Mouse (Mus musculus): Measurements from ENCODE around the gene Tex264. TPM values are rescaled to one million over a fixed set of nuclear protein-coding genes. Genes with fewer than 3 reads are reported as not detected.
A peak's percentile ranks its signal among the peaks of the same experiment; 100 is the strongest.

Gene Tex264
- total RNA-seq, 1 experiment: 65.9 TPM

- in situ Hi-C loops (cut with MboI; ENCODE audit: low sequenced_read_pairs in 2 of 2, unreplicated experiment in 2 of 2): no loop called here
- Histone ChIP-seq H3K27ac (ENCODE audit: insufficient read depth, low read depth, low read length, poor library complexity, severe bottlenecking) (no peak overlapping the region), H3K9me3 (ENCODE audit: control insufficient read depth, insufficient read depth, low read depth, low read length) (no peaks in the 10 kb centered on the region), H3K9ac (ENCODE audit: insufficient read depth, low read depth, low read length, poor library complexity, severe bottlenecking) (no peak overlapping the region), H3K4me1 (ENCODE audit: control insufficient read depth in 2 of 2, insufficient read depth in 2 of 2, low read length in 2 of 2, poor library complexity in 1 of 2) (peaks cover 0 to 4% of the 10 kb centered on the region in 2 experiments; a peak in 1 of 4 replicates), H3K4me3 (ENCODE audit: insufficient read depth in 1 of 2, low read depth in 1 of 2, low read length in 2 of 2, poor library complexity in 1 of 2, severe bottlenecking in 1 of 2) (no peak overlapping the region), H3K36me3 (ENCODE audit: control insufficient read depth, insufficient read depth, low read length, poor library complexity, severe bottlenecking) (peaks cover 9% of the 10 kb centered on the region)
- DNase-seq (ENCODE audit: low read depth, low spot score): no peak
- TF ChIP-seq ZC3H11A (IDR thresholded peaks at IDR 0.05; ENCODE audit: borderline replicate concordance, low read depth, low read length): no peak
- no peak for TF ChIP-seq MAFK (IDR thresholded peaks at IDR 0.05; ENCODE audit: insufficient read depth, low read depth, low read length)
- no peak for TF ChIP-seq CHD2 (IDR thresholded peaks at IDR 0.05; ENCODE audit: low read depth, low read length)
- no peak for TF ChIP-seq ZNF384 (IDR thresholded peaks at IDR 0.05; ENCODE audit: low read depth, low read length)
- no peak for TF ChIP-seq HCFC1 (IDR thresholded peaks at IDR 0.05; ENCODE audit: borderline replicate concordance, insufficient read depth, low read length)
Observed at GRCm38 (mm10) chr9:106692973-106693481, 7.3 kb upstream of the Tex264 start.

GRCm38 (mm10) chr9:106688834-106689233 is 3.1 kb upstream of the Tex264 start:
- H3K36me3 ChIP-seq (ENCODE audit: control insufficient read depth, insufficient read depth, low read length, poor library complexity, severe bottlenecking): peaks cover 6% of the 10 kb centered on the region; the same call in 1 of the 2 replicates
- no peak overlapping the region for H3K9ac ChIP-seq (ENCODE audit: insufficient read depth, low read depth, low read length, poor library complexity, severe bottlenecking)
- H3K4me3 ChIP-seq (ENCODE audit: insufficient read depth in 1 of 2, low read depth in 1 of 2, low read length in 2 of 2, poor library complexity in 1 of 2, severe bottlenecking in 1 of 2): no peak overlapping the region
- no peak for DNase-seq (ENCODE audit: low read depth, low spot score)
- H3K4me1 ChIP-seq (ENCODE audit: control insufficient read depth in 2 of 2, insufficient read depth in 2 of 2, low read length in 2 of 2, poor library complexity in 1 of 2): peaks cover 2 to 14% of the 10 kb centered on the region in 2 experiments; a peak in 2 of 4 replicates
- TF ChIP-seq HCFC1 (IDR thresholded peaks at IDR 0.05; ENCODE audit: borderline replicate concordance, insufficient read depth, low read length) (no peak), MAFK (IDR thresholded peaks at IDR 0.05; ENCODE audit: insufficient read depth, low read depth, low read length) (no peak), ZC3H11A (IDR thresholded peaks at IDR 0.05; ENCODE audit: borderline replicate concordance, low read depth, low read length) (no peak), ZNF384 (IDR thresholded peaks at IDR 0.05; ENCODE audit: low read depth, low read length) (no peak), CHD2 (IDR thresholded peaks at IDR 0.05; ENCODE audit: low read depth, low read length) (no peak)
- H3K9me3 ChIP-seq (ENCODE audit: control insufficient read depth, insufficient read depth, low read depth, low read length): no peaks in the 10 kb centered on the region
- in situ Hi-C loops (cut with MboI; ENCODE audit: low sequenced_read_pairs in 2 of 2, unreplicated experiment in 2 of 2): no loop called here
- no peak overlapping the region for H3K27ac ChIP-seq (ENCODE audit: insufficient read depth, low read depth, low read length, poor library complexity, severe bottlenecking)

GRCm38 (mm10) chr9:106686983-106687650 is 1.4 kb upstream of the Tex264 start:
- Histone ChIP-seq H3K9me3 (ENCODE audit: control insufficient read depth, insufficient read depth, low read depth, low read length) (no peaks in the 10 kb centered on the region), H3K9ac (ENCODE audit: insufficient read depth, low read depth, low read length, poor library complexity, severe bottlenecking) (no peak overlapping the region), H3K4me3 (ENCODE audit: insufficient read depth in 1 of 2, low read depth in 1 of 2, low read length in 2 of 2, poor library complexity in 1 of 2, severe bottlenecking in 1 of 2) (peak overlapping the region in 1 of 2 experiments; percentile 1; a peak in 1 of 4 replicates), H3K36me3 (ENCODE audit: control insufficient read depth, insufficient read depth, low read length, poor library complexity, severe bottlenecking) (no peaks in the 10 kb centered on the region; the same call in 1 of the 2 replicates), H3K4me1 (ENCODE audit: control insufficient read depth in 2 of 2, insufficient read depth in 2 of 2, low read length in 2 of 2, poor library complexity in 1 of 2) (peaks cover 2 to 14% of the 10 kb centered on the region in 2 experiments; a peak in 2 of 4 replicates), H3K27ac (ENCODE audit: insufficient read depth, low read depth, low read length, poor library complexity, severe bottlenecking) (peak overlapping the region; percentile 65)
- in situ Hi-C loops (cut with MboI; ENCODE audit: low sequenced_read_pairs in 2 of 2, unreplicated experiment in 2 of 2): no loop called here
- TF ChIP-seq ZC3H11A (IDR thresholded peaks at IDR 0.05; ENCODE audit: borderline replicate concordance, low read depth, low read length) (0 out of 2 replicates have a peak, but pooled peaks have one; percentile 21), HCFC1 (IDR thresholded peaks at IDR 0.05; ENCODE audit: borderline replicate concordance, insufficient read depth, low read length) (no peak)
- peak; percentile 96 for DNase-seq (ENCODE audit: low read depth, low spot score)

GRCm38 (mm10) chr9:106684918-106685248 is 844 bp downstream of the Tex264 start:
- no peak for DNase-seq (ENCODE audit: low read depth, low spot score)
- Histone ChIP-seq H3K9ac (ENCODE audit: insufficient read depth, low read depth, low read length, poor library complexity, severe bottlenecking) (peak overlapping the region; percentile 85), H3K4me1 (ENCODE audit: control insufficient read depth in 2 of 2, insufficient read depth in 2 of 2, low read length in 2 of 2, poor library complexity in 1 of 2) (peaks cover 2 to 14% of the 10 kb centered on the region in 2 experiments; a peak in 2 of 4 replicates), H3K27ac (ENCODE audit: insufficient read depth, low read depth, low read length, poor library complexity, severe bottlenecking) (no peak overlapping the region), H3K4me3 (ENCODE audit: insufficient read depth in 1 of 2, low read depth in 1 of 2, low read length in 2 of 2, poor library complexity in 1 of 2, severe bottlenecking in 1 of 2) (peak overlapping the region; percentile 83 to 85), H3K36me3 (ENCODE audit: control insufficient read depth, insufficient read depth, low read length, poor library complexity, severe bottlenecking) (peaks cover 16% of the 10 kb centered on the region), H3K9me3 (ENCODE audit: control insufficient read depth, insufficient read depth, low read depth, low read length) (no peaks in the 10 kb centered on the region)
- TF ChIP-seq HCFC1 (IDR thresholded peaks at IDR 0.05; ENCODE audit: borderline replicate concordance, insufficient read depth, low read length): no peak
- TF ChIP-seq MAFK (IDR thresholded peaks at IDR 0.05; ENCODE audit: insufficient read depth, low read depth, low read length): no peak
- in situ Hi-C loops (cut with MboI; ENCODE audit: low sequenced_read_pairs in 2 of 2, unreplicated experiment in 2 of 2): no loop called here

Measured in ES-E14 (cell line).